Mouse (Mus musculus): ENCODE measurements at regions not wholly inside any gene's neighbourhood (a gene's known extent, or its start where the extent isn't known, plus 50 kb on each side); places are given as distances from the start of the nearest gene placed in this dataset.

DNA sequence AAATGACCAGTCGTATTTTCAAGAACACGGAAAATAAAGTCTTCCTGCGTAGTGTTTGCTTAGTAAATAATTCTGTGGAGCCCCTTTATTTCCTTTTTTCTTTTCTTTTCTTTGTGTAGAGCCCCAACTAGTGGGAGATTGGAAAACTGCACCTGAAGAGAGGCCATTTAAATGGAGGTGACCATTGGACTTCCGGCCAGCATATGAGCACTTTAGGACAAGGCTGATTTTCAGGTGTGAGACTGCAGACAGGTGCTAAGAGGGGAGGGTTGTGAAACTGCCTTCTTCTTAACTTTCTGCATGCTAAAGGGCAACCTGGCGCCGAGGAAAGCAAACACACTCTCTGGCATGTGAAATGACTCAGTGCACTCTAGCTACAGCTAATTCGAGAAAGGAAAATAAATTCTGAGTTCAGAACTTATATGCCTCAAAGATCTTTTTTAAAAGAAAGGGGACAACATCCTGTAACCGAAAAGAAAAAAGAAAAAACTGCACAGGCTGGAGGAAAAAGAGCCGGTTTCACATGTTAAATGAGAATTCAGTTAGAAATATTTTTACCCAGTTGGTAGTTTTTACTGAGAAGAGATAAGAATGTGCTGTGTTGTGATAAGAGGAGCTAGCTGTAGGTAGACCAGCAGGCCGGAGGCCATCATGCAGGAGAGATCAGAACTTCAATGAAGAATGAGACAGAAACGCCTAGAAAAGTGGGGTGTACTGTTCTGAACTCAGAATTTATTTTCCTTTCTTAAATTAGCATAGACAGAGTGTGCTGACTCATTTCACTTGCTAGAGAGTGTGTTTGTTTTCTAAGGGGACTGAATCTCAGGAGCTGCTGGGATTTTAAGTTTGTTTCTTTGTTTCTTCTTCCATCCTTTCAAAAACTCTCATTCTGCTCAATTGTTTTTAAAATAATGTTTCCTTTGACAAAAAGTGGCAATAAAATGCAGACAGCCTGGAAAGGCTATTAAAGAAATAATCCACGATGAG, 65.8 kb upstream of the Prep start (continued):
- no peak for TF ChIP-seq PAX5 (IDR thresholded peaks at IDR 0.05; ENCODE audit: low read length)
- peak; percentile 64; the same call in 1 of the 2 replicates for TF ChIP-seq RCOR1 (conservative IDR thresholded peaks at IDR 0.05; ENCODE audit: low read depth, low read length)
- peak; percentile 69 for TF ChIP-seq SMC3 (IDR thresholded peaks at IDR 0.05; ENCODE audit: low read depth, low read length)
- TF ChIP-seq UBTF (IDR thresholded peaks at IDR 0.05; ENCODE audit: low read depth, low read length): 0 out of 2 replicates have a peak, but pooled peaks have one; percentile 40
- peak; percentile 39 for TF ChIP-seq MEF2A (IDR thresholded peaks at IDR 0.05; ENCODE audit: borderline replicate concordance, low read depth, low read length)
- no peak for TF ChIP-seq NRF1 (IDR thresholded peaks at IDR 0.05; ENCODE audit: low read depth, low read length)
- peak; percentile 72 for TF ChIP-seq JUND (conservative IDR thresholded peaks at IDR 0.05; ENCODE audit: low read depth, low read length)
- peak; percentile 28; the same call in 1 of the 2 replicates for TF ChIP-seq ZNF384 (IDR thresholded peaks at IDR 0.05; ENCODE audit: low read depth, low read length)
- TF ChIP-seq TBP (conservative IDR thresholded peaks at IDR 0.05; ENCODE audit: low read depth, low read length): 0 out of 2 replicates have a peak, but pooled peaks have one; percentile 24
- TF ChIP-seq JUN (IDR thresholded peaks at IDR 0.05; ENCODE audit: insufficient read depth, low read depth, low read length): peak; percentile 51
- TF ChIP-seq SIN3A (IDR thresholded peaks at IDR 0.05; ENCODE audit: low read length): peak; percentile 78
- TF ChIP-seq CTCF (conservative IDR thresholded peaks at IDR 0.05 in 1 of 2, IDR thresholded peaks at IDR 0.05 in 1 of 2; ENCODE audit: low read depth in 2 of 2, low read length in 2 of 2): peak; percentile 81 to 94
- TF ChIP-seq ZMIZ1 (IDR thresholded peaks at IDR 0.05; ENCODE audit: low read depth, low read length): no peak

DNA sequence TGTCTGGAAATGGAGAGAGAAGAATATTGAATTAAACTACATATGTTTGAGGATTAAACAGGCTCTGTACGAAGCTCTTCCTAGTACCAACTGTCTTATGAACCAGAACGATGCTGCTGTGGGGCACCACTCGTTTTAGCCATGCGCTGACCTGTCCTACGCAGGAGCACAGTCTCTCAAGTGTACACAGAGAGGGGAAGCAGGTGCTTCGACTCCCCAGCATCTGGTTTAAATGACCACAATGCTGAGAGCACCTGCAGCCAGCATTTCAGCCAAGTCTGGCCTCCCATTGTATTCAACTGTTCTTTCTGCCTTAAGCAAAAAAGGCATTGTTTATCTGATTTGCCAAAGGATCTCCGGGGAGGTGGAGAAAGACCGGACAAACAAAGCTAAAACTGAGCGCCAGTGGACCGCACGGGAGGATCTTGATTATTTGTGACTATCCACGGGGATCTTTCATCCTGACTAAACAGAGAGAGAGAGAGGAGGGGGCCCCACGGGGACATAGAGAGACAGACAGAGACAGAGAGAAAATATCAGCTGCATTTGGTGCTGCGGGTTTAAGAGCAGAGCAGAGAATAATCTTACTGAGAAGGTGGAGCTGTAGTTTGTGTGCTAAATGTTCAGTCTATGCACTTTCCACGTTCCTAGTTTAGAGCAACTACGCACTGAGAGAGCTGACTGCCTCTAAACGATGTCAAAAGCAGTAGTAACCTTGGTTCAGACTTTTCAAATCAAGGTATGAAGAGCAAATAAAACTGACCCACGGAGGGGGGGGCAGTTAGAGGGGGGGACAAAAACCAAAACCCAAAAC, 66.8 kb upstream of the Prep start:
- in situ Hi-C loops (cut with MboI; ENCODE audit: low pct_ligation_motif_present, low pct_unique_long_range_greater_than_20kb, low sequenced_read_pairs): loop anchor here (10.0 to 25.0 kb wide), 3 partner anchors 238 to 695 kb away; no protein-coding TSS in a partner anchor

More for the DNA sequence above, 66.8 kb upstream of the Prep start:
- Histone ChIP-seq H3K9me3 (replicated peaks; ENCODE audit: low read length) (no peaks in the 10 kb centered on the region), H3K36me3 (replicated peaks in 1 of 2; ENCODE audit: control insufficient read depth in 1 of 2, insufficient read depth in 1 of 2, low read length in 1 of 2) (no peaks in the 10 kb centered on the region), H3K4me3 (replicated peaks in 1 of 3; ENCODE audit: low read depth in 2 of 3, low read length in 2 of 3, poor library complexity in 1 of 3) (peak overlapping the region; percentile 11 to 42 (median 40)), H3K9ac (ENCODE audit: insufficient read depth, low read depth) (peak overlapping the region; percentile 58), H3K4me1 (ENCODE audit: control insufficient read depth in 1 of 2, insufficient read depth in 2 of 2) (peaks cover 6 to 42% of the 10 kb centered on the region in 2 experiments), H3K27ac (ENCODE audit: insufficient read depth, low read depth) (peak overlapping the region; percentile 21; the same call in 1 of the 2 replicates), H3K79me2 (replicated peaks; ENCODE audit: control insufficient read depth, extremely low read depth, insufficient read depth, poor library complexity, severe bottlenecking) (no peaks in the 10 kb centered on the region), H3K4me2 (ENCODE audit: insufficient read depth, low read depth, poor library complexity, severe bottlenecking) (peak overlapping the region; percentile 94), H3K27me3 (replicated peaks) (no peaks in the 10 kb centered on the region)
- dilution Hi-C loops (cut with MboI; ENCODE audit: extremely low pct_ligation_motif_present, extremely low pct_unique_long_range_greater_than_20kb, low sequenced_read_pairs): no loop called here
- no peak for DNase-seq (ENCODE audit: extremely low read depth)
- TF ChIP-seq MXI1 (IDR thresholded peaks at IDR 0.05; ENCODE audit: low read depth, low read length) (no peak), UBTF (IDR thresholded peaks at IDR 0.05; ENCODE audit: low read depth, low read length) (no peak), NRF1 (IDR thresholded peaks at IDR 0.05; ENCODE audit: low read depth, low read length) (peak; percentile 36; the same call in 1 of the 2 replicates)

Measured in CH12.LX (cell line).